In the genomic region with DNA sequence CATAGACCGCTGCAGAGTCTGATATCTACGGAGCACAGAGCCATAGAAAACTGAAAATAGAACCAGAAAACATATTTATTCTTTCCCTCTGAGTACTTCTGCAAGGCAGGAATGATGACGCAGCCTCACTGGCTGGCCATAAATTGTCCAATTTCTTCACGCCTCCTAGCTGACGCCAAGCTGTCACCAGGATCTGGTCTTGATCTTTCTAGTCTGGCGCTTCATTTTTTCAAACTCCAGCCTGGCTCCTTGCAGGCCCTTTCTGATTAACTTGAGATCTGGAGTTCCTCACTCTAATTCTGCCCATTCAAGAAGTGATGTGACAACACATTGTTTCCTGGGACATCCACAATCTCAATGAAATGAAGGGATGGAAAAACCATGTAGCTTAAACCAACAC, we compare ENCODE assay signal across 19 mouse cellular contexts.
DNase-seq lines count a peak whose midpoint lies in the region; ATAC-seq lines count a peak whose summit lies in the region.
"Had no signal": no experiment of that assay in that cellular context is flagged by ENCODE, and none has a peak within 500 bp of the region (broad histone marks: within the 10 kb centered on the region; RNA-seq: fewer than 3 reads in every experiment).

No protein-coding gene starts in this region.

- DNase-seq in embryonic facial prominence, embryonic 14.5 days (ENCODE audit: low spot score), result peak; percentile 51
- no peak for DNase-seq in embryonic facial prominence, embryonic 10.5 days (ENCODE audit: low spot score)
- peak; percentile 18 to 25 for DNase-seq in heart, postnatal 10 days
- DNase-seq in heart, adult 9 months (ENCODE audit: low spot score in 2 of 2), result no peak
- DNase-seq in limb, embryonic 11.5 days (ENCODE audit: low spot score), result peak; percentile 18
- DNase-seq in limb, embryonic 10.5 days (ENCODE audit: low spot score), result no peak
- no peak for DNase-seq in cerebellum, adult 8-10 months
- DNase-seq: cerebellum, adult 18-20 months; forebrain, postnatal 0 days; gastrocnemius, postnatal 36 days; kidney, adult 2 months; liver; thymus, postnatal 25 days had no signal

- peaks cover 11% of the 10 kb centered on the region; the same call in 1 of the 2 replicates for H3K4me1 ChIP-seq in embryonic facial prominence, embryonic 14.5 days (ENCODE audit: control insufficient read depth, insufficient read depth, low read length)
- H3K4me1 ChIP-seq in embryonic facial prominence, embryonic 10.5 days, result peaks cover 3% of the 10 kb centered on the region
- H3K4me1 ChIP-seq in limb, embryonic 11.5 days (ENCODE audit: control insufficient read depth, insufficient read depth, low read length), result no peaks in the 10 kb centered on the region
- H3K4me1 ChIP-seq in limb, embryonic 10.5 days, result 0 out of 2 replicates have a peak, but pooled peaks cover 2% of the 10 kb centered on the region
- H3K4me1 ChIP-seq: midbrain, embryonic 15.5 days; neural tube, embryonic 15.5 days had no signal

- no peaks in the 10 kb centered on the region for H3K27me3 ChIP-seq in embryonic facial prominence, embryonic 14.5 days (replicated peaks; ENCODE audit: control insufficient read depth, insufficient read depth, low read length)
- no peaks in the 10 kb centered on the region for H3K27me3 ChIP-seq in embryonic facial prominence, embryonic 10.5 days (replicated peaks; ENCODE audit: low read depth, poor library complexity, severe bottlenecking)
- no peaks in the 10 kb centered on the region for H3K27me3 ChIP-seq in limb, embryonic 11.5 days (ENCODE audit: control insufficient read depth, insufficient read depth, low read length)
- no peaks in the 10 kb centered on the region for H3K27me3 ChIP-seq in limb, embryonic 10.5 days (ENCODE audit: low read depth, poor library complexity, severe bottlenecking)
- H3K27me3 ChIP-seq: midbrain, embryonic 15.5 days; neural tube, embryonic 15.5 days had no signal

- no peaks in the 10 kb centered on the region for H3K9me3 ChIP-seq in embryonic facial prominence, embryonic 14.5 days (ENCODE audit: control insufficient read depth, low read length)
- H3K9me3 ChIP-seq in embryonic facial prominence, embryonic 10.5 days, result no peaks in the 10 kb centered on the region
- no peaks in the 10 kb centered on the region for H3K9me3 ChIP-seq in limb, embryonic 11.5 days (ENCODE audit: control insufficient read depth, low read length)
- no peaks in the 10 kb centered on the region for H3K9me3 ChIP-seq in limb, embryonic 10.5 days (replicated peaks)
- H3K9me3 ChIP-seq: forebrain, embryonic 10.5 days; G1E; hindbrain, embryonic 10.5 days; midbrain, embryonic 15.5 days; neural tube, embryonic 15.5 days had no signal

- H3K9ac ChIP-seq in embryonic facial prominence, embryonic 14.5 days (ENCODE audit: low read depth, low read length), result no peak overlapping the region
- no peak overlapping the region for H3K9ac ChIP-seq in limb, embryonic 11.5 days (ENCODE audit: low read length)
- H3K9ac ChIP-seq: forebrain, postnatal 0 days; midbrain, embryonic 15.5 days; neural tube, embryonic 15.5 days had no signal

- no peak overlapping the region for H3K4me2 ChIP-seq in embryonic facial prominence, embryonic 14.5 days (ENCODE audit: low read depth, low read length)
- no peak overlapping the region for H3K4me2 ChIP-seq in limb, embryonic 11.5 days (ENCODE audit: low read depth, severe bottlenecking)
- H3K4me2 ChIP-seq: midbrain, embryonic 15.5 days; neural tube, embryonic 15.5 days had no signal

- H3K4me3 ChIP-seq in embryonic facial prominence, embryonic 14.5 days (ENCODE audit: low read depth, low read length), result no peak overlapping the region
- no peak overlapping the region for H3K4me3 ChIP-seq in embryonic facial prominence, embryonic 10.5 days
- H3K4me3 ChIP-seq in limb, embryonic 11.5 days (ENCODE audit: low read depth, low read length), result no peak overlapping the region
- H3K4me3 ChIP-seq in limb, embryonic 10.5 days, result no peak overlapping the region
- H3K4me3 ChIP-seq: forebrain, embryonic 10.5 days; hindbrain, embryonic 10.5 days; midbrain, embryonic 15.5 days; neural tube, embryonic 15.5 days had no signal

- H3K27ac ChIP-seq in embryonic facial prominence, embryonic 14.5 days (replicated peaks; ENCODE audit: low read depth, low read length), result no peak overlapping the region
- H3K27ac ChIP-seq in embryonic facial prominence, embryonic 10.5 days (replicated peaks), result no peak overlapping the region
- no peak overlapping the region for H3K27ac ChIP-seq in limb, embryonic 11.5 days (replicated peaks; ENCODE audit: low read depth, low read length)
- no peak overlapping the region for H3K27ac ChIP-seq in limb, embryonic 10.5 days
- H3K27ac ChIP-seq: forebrain, embryonic 10.5 days; hindbrain, embryonic 10.5 days; hindbrain, postnatal 0 days; midbrain, embryonic 15.5 days; neural tube, embryonic 15.5 days had no signal

- intact Hi-C loops in heart, postnatal 10 days (cut with DNase I), result loop anchor here (5.0 to 10.0 kb wide), 4 partner anchors 200 to 758 kb away; no protein-coding TSS in a partner anchor

- no peak for ATAC-seq in embryonic facial prominence, embryonic 14.5 days (ENCODE audit: low read depth)
- ATAC-seq in limb, embryonic 11.5 days (ENCODE audit: insufficient number of reproducible peaks, low FRiP score, low TSS enrichment, low read depth), result no peak
- ATAC-seq: forebrain, postnatal 0 days; hindbrain, postnatal 0 days; midbrain, embryonic 15.5 days had no signal

- no peaks in the 10 kb centered on the region for H3K36me3 ChIP-seq in embryonic facial prominence, embryonic 14.5 days (ENCODE audit: control insufficient read depth, insufficient read depth, low read length)
- no peaks in the 10 kb centered on the region for H3K36me3 ChIP-seq in embryonic facial prominence, embryonic 10.5 days (replicated peaks)
- H3K36me3 ChIP-seq in limb, embryonic 11.5 days (ENCODE audit: control insufficient read depth, insufficient read depth, low read length), result no peaks in the 10 kb centered on the region
- no peaks in the 10 kb centered on the region for H3K36me3 ChIP-seq in limb, embryonic 10.5 days
- H3K36me3 ChIP-seq: forebrain, embryonic 10.5 days; G1E; hindbrain, embryonic 10.5 days; midbrain, embryonic 15.5 days; neural tube, embryonic 15.5 days had no signal

- 63% methylated on average over 6 of the region's 6 CpGs for WGBS in embryonic facial prominence, embryonic 14.5 days
- 92% methylated on average over 6 of the region's 6 CpGs for WGBS in embryonic facial prominence, embryonic 10.5 days
- WGBS in limb, embryonic 11.5 days, result 52% methylated on average over 6 of the region's 6 CpGs
- WGBS in limb, embryonic 10.5 days, result 62% methylated on average over 6 of the region's 6 CpGs

Comparison
In these comparisons a context has a peak if more than half of its experiments do, and no peak if none do; other contexts are left out.
1. DNase-seq: peak in embryonic facial prominence, embryonic 14.5 days (single experiment), heart, postnatal 10 days (2 of 2) and limb, embryonic 11.5 days (single experiment); none in embryonic facial prominence, embryonic 10.5 days (single experiment), heart, adult 9 months (0 of 2), limb, embryonic 10.5 days (single experiment) and cerebellum, adult 8-10 months (single experiment).